ENCODE assay signal across 28 mouse cellular contexts in genomic region chr5:142615638-142616037, GRCm38 (mm10). TPM values are rescaled to one million over a fixed set of nuclear protein-coding genes. Genes with fewer than 3 reads are reported as not detected.
"Had no signal": no experiment of that assay in that cellular context is flagged by ENCODE, and none has a peak within 500 bp of the region (broad histone marks: within the 10 kb centered on the region; RNA-seq: fewer than 3 reads in every experiment).

No protein-coding gene starts in this region.

- H3K4me1 ChIP-seq: heart, embryonic 13.5 days; heart, embryonic 15.5 days; kidney, embryonic 15.5 days; limb, embryonic 10.5 days; limb, embryonic 12.5 days had no signal

- H3K9ac ChIP-seq: heart, embryonic 13.5 days; heart, embryonic 15.5 days; hindbrain, embryonic 13.5 days; hindbrain, embryonic 15.5 days; kidney, embryonic 15.5 days; limb, embryonic 12.5 days had no signal

- H3K36me3 ChIP-seq: heart, embryonic 13.5 days; heart, embryonic 15.5 days; hindbrain, embryonic 13.5 days; hindbrain, embryonic 15.5 days; kidney, embryonic 15.5 days; limb, embryonic 10.5 days; limb, embryonic 12.5 days had no signal

- H3K27me3 ChIP-seq: hindbrain, embryonic 13.5 days; hindbrain, embryonic 15.5 days; kidney, embryonic 15.5 days; limb, embryonic 12.5 days had no signal

- ATAC-seq: hindbrain, postnatal 0 days; intestine, embryonic 16.5 days had no signal

- H3K4me3 ChIP-seq: heart, adult 2 months; heart, embryonic 13.5 days; heart, embryonic 15.5 days; hindbrain, embryonic 13.5 days; hindbrain, embryonic 15.5 days; kidney, embryonic 15.5 days; limb, embryonic 10.5 days; limb, embryonic 12.5 days had no signal

- DNase-seq: gastrocnemius, postnatal 14 days; gastrocnemius, postnatal 36 days; heart, adult 11 months; heart, adult 2 months; heart, postnatal 14 days; heart, postnatal 36 days; kidney, adult 11 months; kidney, adult 2 months; kidney, adult 9 months; kidney, postnatal 14 days; kidney, postnatal 36 days; layer of hippocampus, adult 9-11 months; layer of hippocampus, postnatal 36 days; liver had no signal

- H3K27ac ChIP-seq: heart, adult 2 months; heart, embryonic 13.5 days; heart, embryonic 15.5 days; hindbrain, embryonic 13.5 days; hindbrain, embryonic 15.5 days; hindbrain, postnatal 0 days; kidney, embryonic 15.5 days; kidney, postnatal 0 days; limb, embryonic 10.5 days; limb, embryonic 12.5 days had no signal

- H3K9me3 ChIP-seq: heart, embryonic 13.5 days; heart, embryonic 15.5 days; hindbrain, embryonic 13.5 days; hindbrain, embryonic 15.5 days; kidney, embryonic 15.5 days; limb, embryonic 10.5 days; limb, embryonic 12.5 days had no signal

- H3K4me2 ChIP-seq: heart, embryonic 11.5 days; heart, embryonic 13.5 days; heart, embryonic 15.5 days; hindbrain, embryonic 13.5 days; hindbrain, embryonic 15.5 days; kidney, embryonic 15.5 days; limb, embryonic 12.5 days had no signal

RNA-seq across cellular contexts. Expression of gene Mmd2, which starts 7.0 kb away (rescaled TPM):
- total RNA-seq: gastrocnemius, adult 18-20 months; gastrocnemius, postnatal 36 days; hematopoietic stem cell, adult 5-6 weeks had no signal
- polyA plus RNA-seq: heart, postnatal 0 days had no signal
